Mouse (Mus musculus) thymus, postnatal 25 days (tissue): ENCODE measurements around the gene Cep68.
"Not testable (repeated sequence)": the region's sequence is repeated elsewhere in the genome, so short reads cannot be mapped to it uniquely, and the experiment has no call there.

Source experiments
- DNase-seq: peaks from one replicate; pipeline ENCODE4 v3.0.0; 2022

Cep68 gene

GRCm38 (mm10) chr11:20241311-20241710 is 7.9 kb downstream of the Cep68 start:
- no peak for DNase-seq

DNA sequence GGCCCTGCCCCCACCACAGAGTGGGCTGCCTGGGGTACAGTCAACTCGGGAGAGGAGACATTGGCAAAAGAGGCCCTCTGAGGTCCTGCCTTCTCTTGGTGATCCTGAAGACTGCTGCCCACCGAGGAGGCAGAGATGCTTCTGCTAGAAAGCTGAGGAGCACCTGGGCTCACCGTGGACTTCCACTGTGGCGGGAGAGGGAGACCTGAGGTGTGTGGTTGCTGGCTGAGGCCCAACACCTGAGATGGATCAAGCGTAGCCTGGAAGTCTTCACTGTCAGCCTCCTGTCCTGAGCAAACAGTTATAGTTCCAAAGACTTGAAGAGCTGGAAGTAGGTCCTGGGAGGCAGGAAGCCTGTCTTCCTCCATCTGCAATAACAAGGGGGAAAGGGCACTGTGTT is 8.9 kb downstream of the Cep68 start:
- DNase-seq = no peak

DNA sequence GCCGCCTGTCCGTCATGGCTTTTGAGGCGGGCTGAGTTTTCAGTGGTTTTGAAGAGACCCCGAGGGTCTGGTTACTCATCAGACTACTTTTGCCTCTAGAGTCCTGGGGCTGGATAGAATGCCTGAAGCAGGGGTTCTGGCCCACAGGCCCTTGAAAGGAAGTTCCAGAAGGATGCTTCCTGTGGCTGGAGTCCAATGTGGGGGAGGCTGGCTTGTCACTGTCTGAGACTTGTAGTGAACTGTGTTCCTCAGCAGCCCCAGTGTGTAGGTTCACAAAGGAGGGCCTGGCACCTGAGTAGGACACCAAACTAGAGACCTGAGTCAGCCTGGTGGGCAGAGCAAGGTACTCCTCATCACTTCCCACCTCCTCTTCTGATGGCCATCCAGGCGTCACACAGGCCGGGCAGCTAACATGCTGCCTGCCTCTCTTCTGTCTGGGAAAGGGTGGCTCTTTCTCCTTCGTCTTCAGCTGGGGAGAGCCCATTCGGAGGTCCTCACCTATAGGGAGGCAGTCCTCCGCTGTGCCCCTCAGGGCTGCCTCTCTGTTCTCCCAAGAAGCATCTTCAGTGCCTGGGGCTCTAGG is 9.9 kb downstream of the Cep68 start:
- DNase-seq = no peak

DNA sequence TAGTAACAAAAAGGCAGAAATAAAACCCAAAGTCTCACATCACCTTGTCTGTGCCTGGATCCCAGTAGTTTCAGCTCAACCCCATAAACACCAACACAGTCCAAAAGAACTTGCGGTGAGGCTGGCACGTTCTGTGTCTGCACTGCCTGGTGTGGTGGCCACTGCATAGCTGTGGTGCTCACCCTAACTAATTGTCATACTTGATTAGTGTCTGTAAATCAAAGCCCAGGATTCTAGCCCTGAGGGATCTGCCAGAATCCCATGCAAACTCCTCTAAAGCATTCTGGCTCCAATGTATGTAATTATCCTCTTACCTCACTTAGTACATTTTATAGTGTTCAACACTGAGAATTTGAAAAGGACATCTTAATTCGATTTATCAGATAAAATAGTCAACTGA is 11.3 kb downstream of the Cep68 start:
- DNase-seq = no peak

DNA sequence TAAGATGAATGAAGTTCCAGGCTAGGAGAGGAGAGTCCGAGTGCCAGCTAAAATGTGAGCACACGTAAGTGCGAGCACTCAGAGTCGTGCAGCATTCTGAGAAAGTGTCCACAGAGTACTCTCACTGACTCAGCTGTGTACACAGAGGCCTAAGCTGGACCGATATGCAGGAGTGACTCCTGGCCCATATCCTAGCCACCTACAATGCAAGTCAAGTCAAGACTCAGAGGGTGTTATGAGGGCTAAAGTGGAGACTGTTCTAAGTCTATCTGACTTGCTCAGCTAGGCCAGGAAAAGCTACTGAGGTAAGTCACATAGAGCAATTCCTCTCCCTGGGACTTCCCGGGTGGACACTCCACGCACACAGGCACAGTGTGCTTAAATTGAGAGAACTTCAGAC is 12.2 kb downstream of the Cep68 start:
- no peak for DNase-seq

- peak; percentile 20 for DNase-seq
Measured at GRCm38 (mm10) chr11:20234233-20234632, 15.0 kb downstream of the Cep68 start.

DNA sequence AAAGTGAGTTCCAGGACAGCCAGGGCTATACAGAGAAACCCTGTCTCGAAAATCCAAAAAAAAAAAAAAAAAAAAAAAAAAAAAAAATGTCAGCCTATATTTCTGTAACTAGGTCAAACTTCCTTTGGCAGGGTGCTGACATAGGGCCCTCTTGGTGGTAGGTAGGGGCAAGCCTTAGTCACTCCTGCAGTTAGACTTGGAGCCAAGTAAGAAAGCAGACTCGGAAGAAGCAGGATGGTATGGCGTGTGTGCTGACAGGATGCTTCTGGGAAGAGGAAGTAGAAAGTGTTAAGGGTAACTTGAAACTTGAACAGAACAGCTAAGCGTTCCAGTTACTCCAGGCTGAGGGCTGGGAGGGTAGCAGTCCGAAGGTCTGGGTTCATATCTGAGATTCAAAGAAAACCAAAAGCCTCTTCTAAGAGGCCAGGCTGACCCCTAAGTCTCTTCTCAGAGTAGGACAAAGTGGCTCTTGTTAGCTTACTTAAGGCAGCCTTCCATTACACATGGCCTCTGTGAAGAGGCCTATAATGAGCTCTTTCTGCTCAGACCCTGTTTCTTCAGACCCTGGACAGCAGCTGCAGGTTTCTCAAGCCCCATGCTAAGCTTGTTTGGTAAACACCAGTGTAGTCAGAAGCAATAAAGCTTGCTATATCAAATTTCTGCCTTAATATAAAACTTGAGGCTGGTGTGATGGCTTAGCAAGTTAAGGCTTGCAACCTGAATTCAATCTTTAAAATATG is 17.0 kb downstream of the Cep68 start:
- DNase-seq = no peak

- no peak for DNase-seq
Measured at GRCm38 (mm10) chr11:20231128-20231878, 17.9 kb downstream of the Cep68 start.

DNA sequence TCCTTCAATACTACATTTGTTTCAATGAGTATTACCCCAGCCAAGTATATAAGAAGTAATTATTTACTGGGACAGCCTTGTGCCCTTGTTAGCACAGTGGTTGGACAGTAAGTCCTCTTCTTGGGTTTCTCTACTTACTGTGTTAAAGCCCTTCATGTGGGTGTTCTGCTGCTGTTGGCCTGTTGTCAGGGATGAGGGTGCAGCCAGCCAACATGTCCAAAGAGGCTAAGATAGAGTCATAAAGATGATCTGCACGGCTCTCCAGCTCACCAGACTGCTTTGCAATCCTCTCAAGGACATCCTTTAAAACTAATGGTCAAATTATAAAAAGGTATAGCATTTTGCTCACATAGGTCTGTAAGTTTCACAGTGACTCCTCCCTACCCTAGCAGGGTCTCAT is 18.9 kb downstream of the Cep68 start:
- DNase-seq = no peak

- no peak for DNase-seq
Measured at GRCm38 (mm10) chr11:20229311-20229710, 19.9 kb downstream of the Cep68 start.

DNA sequence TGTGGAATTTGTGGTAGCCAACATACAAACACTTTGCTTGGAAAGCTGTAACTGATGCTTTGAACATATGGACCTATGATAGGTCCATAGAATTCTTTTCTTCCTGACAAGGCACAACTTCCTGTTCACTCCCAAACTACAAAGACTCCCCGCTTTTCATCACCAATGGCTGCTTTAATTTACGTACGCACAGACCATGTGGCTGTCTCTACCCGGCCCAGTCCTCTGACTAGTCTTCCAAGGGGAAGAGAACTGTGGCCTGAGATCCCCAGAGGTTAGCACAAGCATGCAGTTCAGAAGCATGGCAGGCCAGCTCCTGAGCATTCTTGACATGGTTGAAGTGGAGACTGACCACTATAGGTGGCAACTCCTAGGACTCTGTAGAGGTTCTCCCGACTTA is 20.6 kb downstream of the Cep68 start:
- DNase-seq = no peak

GRCm38 (mm10) chr11:20225938-20226337 is 23.3 kb downstream of the Cep68 start:
- no peak for DNase-seq

DNA sequence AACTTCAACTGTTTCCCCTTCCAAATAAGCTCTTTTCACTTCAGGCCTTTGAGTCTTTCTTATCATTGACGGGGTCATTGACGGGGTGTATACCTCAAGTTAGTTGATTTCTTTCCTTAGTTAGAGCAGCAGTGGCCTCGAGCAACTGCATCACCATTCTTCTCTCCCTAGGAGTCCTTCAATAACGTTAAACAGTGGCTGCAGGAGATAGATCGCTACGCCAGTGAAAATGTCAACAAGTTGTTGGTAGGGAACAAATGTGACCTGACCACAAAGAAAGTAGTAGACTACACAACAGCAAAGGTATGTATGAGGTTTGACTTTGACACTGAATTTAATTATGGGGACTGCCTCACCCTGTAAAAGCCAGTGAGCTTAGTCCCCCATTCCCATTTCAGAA is 25.0 kb downstream of the Cep68 start:
- DNase-seq = no peak

- not testable (repeated sequence) for DNase-seq
Measured at GRCm38 (mm10) chr11:20221671-20222070, 27.6 kb downstream of the Cep68 start.

DNA sequence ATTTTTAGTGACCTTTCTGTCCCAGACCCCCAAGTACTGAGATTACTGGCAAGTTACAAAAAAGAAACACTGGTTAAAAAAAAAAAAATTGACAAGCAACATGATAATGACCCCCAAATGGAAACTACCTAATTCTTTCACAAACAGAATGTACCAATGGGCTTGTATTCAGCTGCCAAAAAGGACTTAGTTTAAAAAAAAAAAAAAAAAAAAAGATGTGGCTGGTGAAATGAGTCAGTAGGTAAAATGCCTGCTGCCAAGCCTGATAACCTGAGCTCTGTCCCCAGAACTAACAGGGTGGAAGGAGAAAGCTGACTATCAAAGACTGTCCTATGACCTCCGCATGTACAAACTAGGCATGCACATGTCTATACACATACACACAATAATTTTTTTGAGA is 32.0 kb downstream of the Cep68 start:
- DNase-seq = no peak

DNA sequence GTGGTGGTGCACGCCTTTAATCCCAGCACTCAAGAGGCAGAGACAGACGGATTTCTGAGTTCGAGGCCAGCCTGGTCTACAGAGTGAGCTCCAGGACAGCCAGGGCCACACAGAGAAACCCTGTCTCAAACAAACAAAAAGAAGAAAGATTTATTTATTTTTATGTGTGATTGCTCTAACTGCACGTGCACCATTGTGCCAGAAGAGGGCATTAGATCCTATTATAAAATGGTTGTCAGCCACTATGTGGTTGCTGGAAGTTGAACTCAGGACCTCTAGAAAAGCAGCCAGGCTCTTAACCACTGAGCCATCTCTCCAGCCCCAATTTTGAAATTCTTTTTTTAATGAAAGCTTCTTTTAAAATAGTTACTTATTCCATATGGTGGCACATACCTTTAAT is 32.8 kb downstream of the Cep68 start:
- peak; percentile 14 for DNase-seq

DNA sequence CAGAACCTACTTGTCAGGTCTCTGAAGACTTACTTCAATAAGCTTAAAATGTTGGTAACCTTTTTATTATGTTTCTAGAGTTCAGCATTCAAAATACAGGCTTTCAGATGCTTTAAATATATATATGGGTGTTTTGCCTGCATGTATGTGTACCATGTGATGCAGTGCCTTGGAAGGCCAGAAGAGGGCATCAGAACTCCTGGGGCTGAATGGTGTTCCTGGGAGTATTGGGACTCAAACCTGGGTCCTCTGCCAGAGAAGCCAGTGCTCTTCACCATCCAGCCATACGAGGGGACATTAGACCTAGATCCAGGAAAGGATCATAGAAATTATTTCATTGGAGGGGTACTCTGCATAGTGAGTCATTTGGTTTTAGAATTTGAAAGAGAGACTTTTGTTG is 34.5 kb downstream of the Cep68 start:
- peak; percentile 50 for DNase-seq

DNA sequence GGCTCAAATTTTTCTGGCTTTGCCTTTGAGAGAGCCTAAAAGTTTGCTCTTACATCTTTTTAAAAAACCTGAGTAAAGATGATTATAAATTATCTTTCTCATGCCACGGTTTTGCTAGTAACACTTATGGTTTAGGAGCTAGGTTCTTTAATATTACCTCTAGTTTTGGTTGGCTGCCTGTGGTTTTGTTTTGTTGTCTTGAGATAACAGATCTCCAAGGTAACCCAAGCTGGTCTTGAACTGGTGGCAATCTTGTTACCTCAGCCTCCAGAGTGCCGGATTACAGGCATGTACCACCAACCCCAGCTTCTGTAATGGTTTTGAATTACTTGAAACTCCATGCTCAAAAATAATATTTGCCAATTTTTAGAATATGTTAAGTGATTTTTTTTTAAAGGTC is 37.4 kb downstream of the Cep68 start:
- no peak for DNase-seq

- no peak for DNase-seq
Measured at GRCm38 (mm10) chr11:20207589-20207988, 41.6 kb downstream of the Cep68 start.

DNA sequence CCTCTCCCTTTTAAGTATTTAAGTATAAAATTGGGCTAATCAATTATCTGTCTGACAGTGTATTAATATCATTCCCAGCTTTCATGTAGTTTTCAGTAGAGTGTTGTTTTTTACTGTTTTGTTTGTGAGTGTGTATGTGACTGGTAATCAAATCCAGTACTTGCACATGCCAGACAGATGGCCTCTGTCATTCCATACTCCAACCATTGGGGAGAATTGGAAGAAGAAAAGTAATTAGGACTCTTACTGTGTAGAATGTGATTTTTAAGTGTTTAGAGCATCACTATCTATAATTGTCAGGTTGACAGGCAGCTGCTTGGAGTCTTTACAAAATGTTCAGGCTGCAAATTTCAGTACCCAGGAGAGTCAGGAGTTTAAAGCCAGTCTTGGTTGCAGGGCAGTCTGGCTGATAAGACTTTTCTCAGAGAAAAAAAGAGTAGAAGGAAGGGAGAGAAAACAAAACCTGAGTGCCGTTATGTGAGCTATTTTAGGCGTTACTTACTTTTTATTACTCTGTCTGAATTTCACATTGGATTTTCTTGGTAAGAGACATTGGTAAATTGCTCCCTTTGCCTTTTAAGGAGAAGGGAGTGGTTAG is 42.5 kb downstream of the Cep68 start:
- no peak for DNase-seq

- DNase-seq = no peak
Measured at GRCm38 (mm10) chr11:20205538-20205937, 43.7 kb downstream of the Cep68 start.

- no peak for DNase-seq
Measured at GRCm38 (mm10) chr11:20204870-20205446, 44.3 kb downstream of the Cep68 start.

- DNase-seq = no peak
Measured at GRCm38 (mm10) chr11:20204321-20204720, 44.9 kb downstream of the Cep68 start.
